Mouse (Mus musculus) hindbrain, embryonic 12.5 days (tissue): ENCODE data around the gene Nrp1. TPM values are rescaled to one million over a fixed set of nuclear protein-coding genes. Genes with fewer than 3 reads are reported as not detected.

Source experiments
- ATAC-seq: fragments of 200-750 bp; cut with Nextera tagmentation; 2 replicates; pipeline ENCODE4 v1.8.0; 2017; ENCODE audit warnings: moderate TSS enrichment; ENCODE audit not compliant: low FRiP score
- H3K27ac ChIP-seq: fragments of 300-500 bp; sonication (generic); 2 replicates; pipeline ENCODE4 v1.5.1; 2016; ENCODE audit warnings: mild to moderate bottlenecking
- H3K27me3 ChIP-seq: fragments of 300-500 bp; sonication (generic); 2 replicates; pipeline ENCODE4 v1.6.1; 2016; ENCODE audit warnings: mild to moderate bottlenecking
- H3K36me3 ChIP-seq: fragments of 300-500 bp; sonication (generic); 2 replicates; pipeline ENCODE4 v1.6.1; 2016; ENCODE audit warnings: mild to moderate bottlenecking
- H3K4me1 ChIP-seq: fragments of 300-500 bp; sonication (generic); 2 replicates; pipeline ENCODE4 v1.6.1; 2016
- H3K4me2 ChIP-seq: fragments of 300-500 bp; sonication (generic); replicated peaks from 2 replicates; pipeline ENCODE4 v1.6.1; 2016; ENCODE audit warnings: mild to moderate bottlenecking
- H3K4me3 ChIP-seq: fragments of 300-500 bp; sonication (generic); 2 replicates; pipeline ENCODE4 v1.5.1; 2016; ENCODE audit warnings: mild to moderate bottlenecking
- H3K9ac ChIP-seq: fragments of 300-500 bp; sonication (generic); 2 replicates; pipeline ENCODE4 v1.6.1; 2016; ENCODE audit warnings: mild to moderate bottlenecking, moderate library complexity
- H3K9me3 ChIP-seq: fragments of 300-500 bp; sonication (generic); replicated peaks from 2 replicates; pipeline ENCODE4 v1.6.1; 2016; ENCODE audit warnings: mild to moderate bottlenecking
- WGBS: fragments of 180-500 bp; shearing (Covaris S2); methylation state at CpG from one replicate; pipeline ENCODE4 v1.1.7; 2016; 5-methylcytosine and 5-hydroxymethylcytosine counted together
- polyA plus RNA-seq: library from polyadenylated mRNA; unstranded; fragments of >200 nt; fragmentation: Nextera tagmentation; extraction: Ambion mirVana; gene quantifications from 2 replicates; pipeline ENCODE4 v1.2.1, GENCODE M21; 2016

Gene Nrp1
- polyA plus RNA-seq, 1 experiment from 2014 or later = 48.5 TPM

GRCm38 (mm10) chr8:128498836-128499235 is 140.4 kb downstream of the Nrp1 start:
- Histone ChIP-seq H3K36me3 (no peaks in the 10 kb centered on the region), H3K9ac (no peak overlapping the region), H3K27ac (no peak overlapping the region), H3K9me3 (no peaks in the 10 kb centered on the region), H3K4me3 (no peak overlapping the region), H3K4me2 (no peak overlapping the region), H3K4me1 (no peaks in the 10 kb centered on the region), H3K27me3 (no peaks in the 10 kb centered on the region)
- WGBS = 87% methylated on average over 4 of the region's 4 CpGs
- ATAC-seq = no peak

- ATAC-seq = no peak
- 79% methylated on average over 5 of the region's 5 CpGs for WGBS
- H3K9ac ChIP-seq = no peak overlapping the region
- H3K27ac ChIP-seq = no peak overlapping the region
- H3K4me3 ChIP-seq = no peak overlapping the region
- H3K9me3 ChIP-seq = no peaks in the 10 kb centered on the region
- H3K4me1 ChIP-seq = no peaks in the 10 kb centered on the region
- H3K4me2 ChIP-seq = no peak overlapping the region
- H3K27me3 ChIP-seq = no peaks in the 10 kb centered on the region
- no peaks in the 10 kb centered on the region for H3K36me3 ChIP-seq
Measured at GRCm38 (mm10) chr8:128504136-128504829, 145.9 kb downstream of the Nrp1 start.

GRCm38 (mm10) chr8:128505866-128506265 is 147.5 kb downstream of the Nrp1 start:
- Histone ChIP-seq H3K4me1 (no peaks in the 10 kb centered on the region), H3K27ac (no peak overlapping the region), H3K9me3 (no peaks in the 10 kb centered on the region), H3K36me3 (no peaks in the 10 kb centered on the region), H3K9ac (no peak overlapping the region), H3K4me3 (no peak overlapping the region), H3K27me3 (no peaks in the 10 kb centered on the region), H3K4me2 (no peak overlapping the region)
- ATAC-seq = no peak

- no peaks in the 10 kb centered on the region for H3K9me3 ChIP-seq
- no peak for ATAC-seq
- H3K4me2 ChIP-seq = no peak overlapping the region
- no peak overlapping the region for H3K9ac ChIP-seq
- no peaks in the 10 kb centered on the region for H3K4me1 ChIP-seq
- no peaks in the 10 kb centered on the region for H3K27me3 ChIP-seq
- H3K36me3 ChIP-seq = no peaks in the 10 kb centered on the region
- H3K27ac ChIP-seq = no peak overlapping the region
- H3K4me3 ChIP-seq = no peak overlapping the region
Measured at GRCm38 (mm10) chr8:128508723-128509122, 150.3 kb downstream of the Nrp1 start.

- no peaks in the 10 kb centered on the region for H3K9me3 ChIP-seq
- no peak overlapping the region for H3K27ac ChIP-seq
- H3K4me1 ChIP-seq = no peaks in the 10 kb centered on the region
- no peak overlapping the region for H3K9ac ChIP-seq
- no peak overlapping the region for H3K4me3 ChIP-seq
- H3K27me3 ChIP-seq = no peaks in the 10 kb centered on the region
- no peak overlapping the region for H3K4me2 ChIP-seq
- ATAC-seq = no peak
- H3K36me3 ChIP-seq = no peaks in the 10 kb centered on the region
Measured at GRCm38 (mm10) chr8:128511021-128511420, 152.6 kb downstream of the Nrp1 start.

GRCm38 (mm10) chr8:128511732-128512131 is 153.3 kb downstream of the Nrp1 start:
- H3K4me2 ChIP-seq = no peak overlapping the region
- no peak overlapping the region for H3K27ac ChIP-seq
- H3K4me3 ChIP-seq = no peak overlapping the region
- no peaks in the 10 kb centered on the region for H3K27me3 ChIP-seq
- H3K9ac ChIP-seq = no peak overlapping the region
- WGBS = 89% methylated on average over 1 of the region's 1 CpGs
- no peaks in the 10 kb centered on the region for H3K36me3 ChIP-seq
- H3K4me1 ChIP-seq = no peaks in the 10 kb centered on the region
- no peaks in the 10 kb centered on the region for H3K9me3 ChIP-seq
- no peak for ATAC-seq

- H3K4me3 ChIP-seq = no peak overlapping the region
- no peaks in the 10 kb centered on the region for H3K9me3 ChIP-seq
- no peak overlapping the region for H3K27ac ChIP-seq
- H3K4me2 ChIP-seq = no peak overlapping the region
- no peak for ATAC-seq
- H3K4me1 ChIP-seq = no peaks in the 10 kb centered on the region
- H3K9ac ChIP-seq = no peak overlapping the region
- no peaks in the 10 kb centered on the region for H3K36me3 ChIP-seq
- WGBS = 90% methylated on average over 3 of the region's 3 CpGs
- no peaks in the 10 kb centered on the region for H3K27me3 ChIP-seq
Measured at GRCm38 (mm10) chr8:128516846-128517446, 158.5 kb downstream of the Nrp1 start.

GRCm38 (mm10) chr8:128517546-128518102 is 159.2 kb downstream of the Nrp1 start:
- no peak overlapping the region for H3K4me3 ChIP-seq
- H3K27ac ChIP-seq = no peak overlapping the region
- WGBS = 77% methylated on average over 4 of the region's 4 CpGs
- no peak for ATAC-seq
- no peak overlapping the region for H3K4me2 ChIP-seq
- no peaks in the 10 kb centered on the region for H3K27me3 ChIP-seq
- no peaks in the 10 kb centered on the region for H3K4me1 ChIP-seq
- H3K36me3 ChIP-seq = no peaks in the 10 kb centered on the region
- H3K9ac ChIP-seq = no peak overlapping the region
- no peaks in the 10 kb centered on the region for H3K9me3 ChIP-seq

- WGBS = 80% methylated on average over 1 of the region's 1 CpGs
- no peak for ATAC-seq
Measured at GRCm38 (mm10) chr8:128519366-128519765, 161.0 kb downstream of the Nrp1 start.

GRCm38 (mm10) chr8:128523825-128524224 is 165.4 kb downstream of the Nrp1 start:
- H3K4me1 ChIP-seq = peaks cover 7% of the 10 kb centered on the region
- ATAC-seq = no peak
- H3K27ac ChIP-seq = no peak overlapping the region
- no peaks in the 10 kb centered on the region for H3K36me3 ChIP-seq
- 69% methylated on average over 7 of the region's 7 CpGs for WGBS
- no peak overlapping the region for H3K4me3 ChIP-seq
- H3K27me3 ChIP-seq = no peaks in the 10 kb centered on the region
- no peak overlapping the region for H3K9ac ChIP-seq
- no peaks in the 10 kb centered on the region for H3K9me3 ChIP-seq
- H3K4me2 ChIP-seq = no peak overlapping the region

More at GRCm38 (mm10) chr8:128519366-128519765, 161.0 kb downstream of the Nrp1 start:
- H3K4me3 ChIP-seq = no peak overlapping the region
- H3K27ac ChIP-seq = no peak overlapping the region
- no peak overlapping the region for H3K4me2 ChIP-seq
- H3K9me3 ChIP-seq = no peaks in the 10 kb centered on the region
- H3K4me1 ChIP-seq = no peaks in the 10 kb centered on the region
- no peak overlapping the region for H3K9ac ChIP-seq
- H3K36me3 ChIP-seq = no peaks in the 10 kb centered on the region
- no peaks in the 10 kb centered on the region for H3K27me3 ChIP-seq

- Histone ChIP-seq H3K27me3 (no peaks in the 10 kb centered on the region), H3K36me3 (no peaks in the 10 kb centered on the region), H3K4me3 (no peak overlapping the region), H3K9ac (no peak overlapping the region), H3K4me1 (peaks cover 14% of the 10 kb centered on the region), H3K27ac (no peak overlapping the region), H3K4me2 (no peak overlapping the region), H3K9me3 (no peaks in the 10 kb centered on the region)
- ATAC-seq = no peak
- WGBS = 74% methylated on average over 1 of the region's 1 CpGs
Measured at GRCm38 (mm10) chr8:128525912-128526311, 167.5 kb downstream of the Nrp1 start.

GRCm38 (mm10) chr8:128528591-128529383 is 170.4 kb downstream of the Nrp1 start:
- WGBS = 17% methylated on average over 8 of the region's 8 CpGs
- H3K4me1 ChIP-seq = peaks cover 14% of the 10 kb centered on the region
- no peak overlapping the region for H3K9ac ChIP-seq
- no peaks in the 10 kb centered on the region for H3K36me3 ChIP-seq
- H3K4me2 ChIP-seq = peak overlapping the region; percentile 16
- H3K4me3 ChIP-seq = no peak overlapping the region
- H3K9me3 ChIP-seq = no peaks in the 10 kb centered on the region
- peak; percentile 92 for ATAC-seq
- no peaks in the 10 kb centered on the region for H3K27me3 ChIP-seq
- H3K27ac ChIP-seq = peak overlapping the region; percentile 68
